Mouse (Mus musculus): ENCODE measurements around the gene Sprr2k. TPM values are rescaled to one million over a fixed set of nuclear protein-coding genes. Genes with fewer than 3 reads are reported as not detected.

Sprr2k gene
- polyA plus RNA-seq, 1 experiment from 2014 or later = not detected

Other genes with a start within 250 kb of the Sprr2k start
- gene Sprr2a1, start 216.8 kb upstream of the Sprr2k start, polyA plus RNA-seq (2016; fragmentation: Nextera tagmentation; extraction: Ambion mirVana) = not detected in 2 replicates
- 0.21 TPM in 1 of 2 replicates, not detected in the other for gene Sprr2a2, start 216.7 kb upstream of the Sprr2k start, polyA plus RNA-seq (2016; fragmentation: Nextera tagmentation; extraction: Ambion mirVana)
- gene Sprr2a3, start 147.2 kb upstream of the Sprr2k start, polyA plus RNA-seq (2016; fragmentation: Nextera tagmentation; extraction: Ambion mirVana) = not detected in 2 replicates
- gene Sprr2b, start 116.0 kb upstream of the Sprr2k start, polyA plus RNA-seq (2016; fragmentation: Nextera tagmentation; extraction: Ambion mirVana) = not detected in 2 replicates
- not detected in 2 replicates for gene Sprr2d, start 93.4 kb upstream of the Sprr2k start, polyA plus RNA-seq (2016; fragmentation: Nextera tagmentation; extraction: Ambion mirVana)
- not detected in 2 replicates for gene Sprr2e, start 80.4 kb upstream of the Sprr2k start, polyA plus RNA-seq (2016; fragmentation: Nextera tagmentation; extraction: Ambion mirVana)
- not detected in 2 replicates for gene Sprr2f, start 67.4 kb upstream of the Sprr2k start, polyA plus RNA-seq (2016; fragmentation: Nextera tagmentation; extraction: Ambion mirVana)
- not detected in 2 replicates for gene Sprr2h, start 46.9 kb upstream of the Sprr2k start, polyA plus RNA-seq (2016; fragmentation: Nextera tagmentation; extraction: Ambion mirVana)
- gene Sprr2i, start 24.6 kb upstream of the Sprr2k start, polyA plus RNA-seq (2016; fragmentation: Nextera tagmentation; extraction: Ambion mirVana) = not detected in 2 replicates
- not detected in 2 replicates for gene Sprr2j-ps, start 14.5 kb upstream of the Sprr2k start, polyA plus RNA-seq (2016; fragmentation: Nextera tagmentation; extraction: Ambion mirVana)
- 7.4 and 9.1 TPM in 2 replicates for gene Gm9774, start 3.2 kb upstream of the Sprr2k start, polyA plus RNA-seq (2016; fragmentation: Nextera tagmentation; extraction: Ambion mirVana)
- gene Sprr1b, start 6.2 kb downstream of the Sprr2k start, polyA plus RNA-seq (2016; fragmentation: Nextera tagmentation; extraction: Ambion mirVana) = not detected in 2 replicates
- gene Sprr3, start 26.1 kb downstream of the Sprr2k start, polyA plus RNA-seq (2016; fragmentation: Nextera tagmentation; extraction: Ambion mirVana) = not detected in 2 replicates
- not detected in 2 replicates for gene Sprr1a, start 53.3 kb downstream of the Sprr2k start, polyA plus RNA-seq (2016; fragmentation: Nextera tagmentation; extraction: Ambion mirVana)
- gene Sprr4, start 67.9 kb downstream of the Sprr2k start, polyA plus RNA-seq (2016; fragmentation: Nextera tagmentation; extraction: Ambion mirVana) = not detected in 2 replicates
- gene 2310046K23Rik, start 101.9 kb downstream of the Sprr2k start, polyA plus RNA-seq (2016; fragmentation: Nextera tagmentation; extraction: Ambion mirVana) = not detected in 2 replicates
- gene Ivl, start 141.2 kb downstream of the Sprr2k start, polyA plus RNA-seq (2016; fragmentation: Nextera tagmentation; extraction: Ambion mirVana) = not detected in 2 replicates
- not detected in 2 replicates for gene Smcp, start 156.4 kb downstream of the Sprr2k start, polyA plus RNA-seq (2016; fragmentation: Nextera tagmentation; extraction: Ambion mirVana)
- not detected in 2 replicates for gene 2210017I01Rik, start 174.9 kb downstream of the Sprr2k start, polyA plus RNA-seq (2016; fragmentation: Nextera tagmentation; extraction: Ambion mirVana)
- not detected in 2 replicates for gene Lce6a, start 189.1 kb downstream of the Sprr2k start, polyA plus RNA-seq (2016; fragmentation: Nextera tagmentation; extraction: Ambion mirVana)
- not detected in 2 replicates for gene Lce1a1, start 215.7 kb downstream of the Sprr2k start, polyA plus RNA-seq (2016; fragmentation: Nextera tagmentation; extraction: Ambion mirVana)
- gene Lce1b, start 224.3 kb downstream of the Sprr2k start, polyA plus RNA-seq (2016; fragmentation: Nextera tagmentation; extraction: Ambion mirVana) = not detected in 2 replicates
- not detected in 2 replicates for gene Lce1a2, start 237.7 kb downstream of the Sprr2k start, polyA plus RNA-seq (2016; fragmentation: Nextera tagmentation; extraction: Ambion mirVana)
- not detected in 2 replicates for gene Lce1c, start 246.7 kb downstream of the Sprr2k start, polyA plus RNA-seq (2016; fragmentation: Nextera tagmentation; extraction: Ambion mirVana)

Measured in limb, embryonic 10.5 days (tissue).